Mouse (Mus musculus): Measurements from ENCODE around the gene Bcl11a. TPM values are rescaled to one million over a fixed set of nuclear protein-coding genes. Genes with fewer than 3 reads are reported as not detected.

Bcl11a gene
- total and polyA plus RNA-seq, 3 experiments = 37.0 to 112 (median 83.8) TPM

DNA sequence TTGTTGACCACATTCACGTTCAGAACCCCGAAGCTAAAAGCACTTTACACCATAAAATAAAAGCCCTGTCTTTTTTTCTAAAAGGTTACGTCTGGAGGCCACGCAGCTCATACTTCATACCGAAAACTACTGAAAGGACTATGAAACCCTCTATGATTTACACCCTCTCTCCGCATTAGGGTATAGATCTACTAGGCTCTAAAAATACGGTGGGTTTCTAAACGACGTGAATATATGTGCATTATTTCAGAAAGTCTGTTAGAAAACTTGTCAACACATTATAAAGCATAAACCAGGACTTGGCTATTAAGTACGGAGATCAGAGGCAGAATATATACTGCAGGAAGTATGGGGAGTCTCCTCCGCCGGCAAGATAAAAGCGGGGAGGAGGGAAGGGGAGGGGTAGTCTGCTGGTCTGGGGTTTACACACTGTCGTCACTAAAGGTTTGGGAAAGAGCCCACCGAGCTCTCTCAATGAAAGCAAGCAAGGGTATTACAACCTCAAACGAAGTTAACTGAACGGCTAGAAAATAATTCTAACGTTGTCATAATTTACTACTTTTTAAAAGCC lies 3.8 kb upstream of the Bcl11a start:
- Histone ChIP-seq H3K36me3 (ENCODE audit: control insufficient read depth in 1 of 2, insufficient read depth in 2 of 2, low read length in 2 of 2) (peaks cover 0 to 8% of the 10 kb centered on the region in 2 experiments; a peak in 2 of 4 replicates), H3K79me2 (ENCODE audit: control insufficient read depth, insufficient read depth, low read length, poor library complexity) (peaks cover 34% of the 10 kb centered on the region), H3K9me3 (replicated peaks; ENCODE audit: insufficient read depth, low read length) (no peaks in the 10 kb centered on the region), H3K4me3 (ENCODE audit: control insufficient read depth in 1 of 2, insufficient read depth in 1 of 2, low read depth in 2 of 2, low read length in 2 of 2) (peak overlapping the region; percentile 65 to 82), H3K27me3 (ENCODE audit: control insufficient read depth in 1 of 2, insufficient read depth in 2 of 2, low read length in 2 of 2) (no peaks in the 10 kb centered on the region), H3K4me1 (ENCODE audit: control insufficient read depth in 1 of 2, insufficient read depth in 2 of 2, low read length in 2 of 2) (no peaks in the 10 kb centered on the region), H3K27ac (ENCODE audit: control insufficient read depth, low read depth, low read length) (peak overlapping the region; percentile 29; the same call in 1 of the 2 replicates), H3K9ac (ENCODE audit: control insufficient read depth, low read depth, low read length, poor library complexity, severe bottlenecking) (peak overlapping the region; percentile 94)
- DNase-seq (ENCODE audit: low read depth, low spot score) = peak; percentile 86
- TF ChIP-seq ZMIZ1 (IDR thresholded peaks at IDR 0.05; ENCODE audit: low read depth, low read length) (no peak), GATA1 (IDR thresholded peaks at IDR 0.05; ENCODE audit: low read depth, low read length) (peak; percentile 67), MYB (IDR thresholded peaks at IDR 0.05; ENCODE audit: low read depth, low read length) (no peak), CHD1 (IDR thresholded peaks at IDR 0.05; ENCODE audit: low read depth, low read length) (no peak), ELF1 (IDR thresholded peaks at IDR 0.05; ENCODE audit: low read depth, low read length) (no peak), RAD21 (IDR thresholded peaks at IDR 0.05; ENCODE audit: low read depth, low read length) (no peak), MAZ (IDR thresholded peaks at IDR 0.05; ENCODE audit: low read depth, low read length) (peak; percentile 96), USF1 (IDR thresholded peaks at IDR 0.05; ENCODE audit: low read depth, low read length) (no peak), ZKSCAN1 (IDR thresholded peaks at IDR 0.05; ENCODE audit: low read depth, low read length) (no peak), RCOR1 (IDR thresholded peaks at IDR 0.05; ENCODE audit: low read depth, low read length) (no peak), ETS1 (IDR thresholded peaks at IDR 0.05; ENCODE audit: low read depth, low read length) (no peak; the same call in 1 of the 2 replicates), POLR2AphosphoS5 (IDR thresholded peaks at IDR 0.05; ENCODE audit: borderline replicate concordance, low read depth, low read length) (no peak), ZC3H11A (IDR thresholded peaks at IDR 0.05; ENCODE audit: low read depth, low read length) (no peak), UBTF (IDR thresholded peaks at IDR 0.05; ENCODE audit: borderline replicate concordance, insufficient read depth, low read depth, low read length) (no peak), ZNF384 (IDR thresholded peaks at IDR 0.05; ENCODE audit: low read depth, low read length) (no peak), USF2 (IDR thresholded peaks at IDR 0.05; ENCODE audit: borderline replicate concordance in 1 of 2, insufficient read depth in 1 of 2, low read depth in 1 of 2, low read length in 2 of 2) (no peak), TBP (IDR thresholded peaks at IDR 0.05; ENCODE audit: low read depth, low read length) (peak; percentile 64; the same call in 1 of the 2 replicates), E2F4 (IDR thresholded peaks at IDR 0.05; ENCODE audit: borderline replicate concordance, low read depth, low read length) (no peak), MXI1 (IDR thresholded peaks at IDR 0.05; ENCODE audit: low read depth, low read length) (no peak; the same call in 1 of the 2 replicates), JUND (IDR thresholded peaks at IDR 0.05; ENCODE audit: low read depth, low read length) (no peak), POLR2A (IDR thresholded peaks at IDR 0.05; ENCODE audit: control insufficient read depth in 1 of 2, insufficient read depth in 1 of 2, low read depth in 1 of 2, low read length in 2 of 2, poor library complexity in 1 of 2) (peak in 1 of 2 experiments; percentile 37; a peak in 1 of 4 replicates), NRF1 (IDR thresholded peaks at IDR 0.05; ENCODE audit: insufficient read depth, low read depth, low read length, poor library complexity, severe bottlenecking) (no peak), TCF12 (IDR thresholded peaks at IDR 0.05; ENCODE audit: low read depth, low read length) (no peak)

Data from MEL (cell line).